Mouse (Mus musculus) neural tube, embryonic 11.5 days (tissue): ENCODE measurements at regions not wholly inside any gene's neighbourhood (a gene's known extent, or its start where the extent isn't known, plus 50 kb on each side); places are given as distances from the start of the nearest gene placed in this dataset.

ENCODE experiments used
- ATAC-seq: fragments of 200-750 bp; cut with Nextera tagmentation; 2 replicates; pipeline ENCODE4 v1.8.0; 2017; ENCODE audit warnings: moderate number of reproducible peaks, mild to moderate bottlenecking, moderate TSS enrichment, moderate library complexity; ENCODE audit not compliant: insufficient read depth, low FRiP score, low TSS enrichment
- DNase-seq: peaks from one replicate; pipeline ENCODE4 v3.0.0-alpha.2; 2015; ENCODE audit warnings: low spot score
- H3K27ac ChIP-seq: fragments of 300-500 bp; sonication (generic); 2 replicates; pipeline ENCODE4 v1.5.1; 2014; ENCODE audit warnings: low read depth, mild to moderate bottlenecking, low read length
- H3K27me3 ChIP-seq: fragments of 300-500 bp; sonication (generic); 2 replicates; pipeline ENCODE4 v1.6.1; 2014; ENCODE audit warnings: mild to moderate bottlenecking, low read length, mixed read lengths; ENCODE audit not compliant: control insufficient read depth, insufficient read depth
- H3K36me3 ChIP-seq: fragments of 300-500 bp; sonication (generic); 2 replicates; pipeline ENCODE4 v1.6.1; 2014; ENCODE audit warnings: mild to moderate bottlenecking, low read length, moderate library complexity, mixed read lengths; ENCODE audit not compliant: control insufficient read depth, insufficient read depth
- H3K4me1 ChIP-seq: fragments of 300-500 bp; sonication (generic); 2 replicates; pipeline ENCODE4 v1.6.1; 2014; ENCODE audit warnings: low read length, mixed read lengths; ENCODE audit not compliant: control insufficient read depth, insufficient read depth
- H3K4me2 ChIP-seq: fragments of 300-500 bp; sonication (generic); 2 replicates; pipeline ENCODE4 v1.6.1; 2014; ENCODE audit warnings: low read depth, mild to moderate bottlenecking, moderate library complexity
- H3K4me3 ChIP-seq: fragments of 300-500 bp; sonication (generic); 2 replicates; pipeline ENCODE4 v1.5.1; 2014; ENCODE audit warnings: low read depth, low read length
- H3K9ac ChIP-seq: fragments of 300-500 bp; sonication (generic); 2 replicates; pipeline ENCODE4 v1.6.1; 2014; ENCODE audit warnings: mild to moderate bottlenecking, low read length
- H3K9me3 ChIP-seq: fragments of 300-500 bp; sonication (generic); 2 replicates; pipeline ENCODE4 v1.6.1; 2016; ENCODE audit warnings: low read length; ENCODE audit not compliant: control insufficient read depth
- WGBS: fragments of 180-500 bp; shearing (Covaris S2); extraction: QIAGEN DNeasy Blood & Tissue Kit; methylation state at CpG from one replicate; pipeline ENCODE4 v1.1.7; 2014; 5-methylcytosine and 5-hydroxymethylcytosine counted together

GRCm38 (mm10) chr8:116352635-116353034 lies 152.1 kb upstream of the Dynlrb2 start:
- Histone ChIP-seq H3K4me2 (no peak overlapping the region), H3K9ac (no peak overlapping the region), H3K4me1 (no peaks in the 10 kb centered on the region), H3K27ac (no peak overlapping the region), H3K4me3 (no peak overlapping the region), H3K9me3 (no peaks in the 10 kb centered on the region), H3K27me3 (no peaks in the 10 kb centered on the region), H3K36me3 (no peaks in the 10 kb centered on the region)
- 95% methylated on average over 2 of the region's 2 CpGs for WGBS
- ATAC-seq (no peak), DNase-seq (no peak)

- no peak overlapping the region for H3K9ac ChIP-seq
- no peaks in the 10 kb centered on the region for H3K27me3 ChIP-seq
- DNase-seq: no peak
- ATAC-seq: no peak
- WGBS: 86% methylated on average over 8 of the region's 8 CpGs
- H3K9me3 ChIP-seq: no peaks in the 10 kb centered on the region
- H3K36me3 ChIP-seq: no peaks in the 10 kb centered on the region
- H3K4me2 ChIP-seq: no peak overlapping the region
- no peaks in the 10 kb centered on the region for H3K4me1 ChIP-seq
- no peak overlapping the region for H3K27ac ChIP-seq
- no peak overlapping the region for H3K4me3 ChIP-seq
Observed at GRCm38 (mm10) chr8:116348971-116349370, 155.8 kb upstream of the Dynlrb2 start.

DNA sequence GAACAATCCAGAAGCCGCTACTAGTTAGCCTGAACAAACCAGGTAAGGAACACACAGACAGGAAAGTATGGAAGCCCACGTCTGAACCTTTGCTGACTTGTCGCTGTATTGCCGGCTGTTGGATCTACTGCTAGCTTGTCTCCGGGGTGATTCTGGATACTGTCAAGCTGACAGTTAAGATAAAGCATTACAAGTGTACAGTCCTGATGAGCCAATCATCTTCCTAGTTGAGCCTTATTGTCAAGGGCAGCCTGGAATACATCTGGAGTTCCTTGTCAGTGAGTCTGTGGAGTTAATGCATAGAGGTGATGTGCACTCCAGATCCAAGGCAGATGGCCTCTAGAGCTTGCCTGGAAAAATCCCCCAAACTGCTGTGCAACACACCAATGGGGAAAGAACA lies 157.8 kb upstream of the Dynlrb2 start:
- 88% methylated on average over 5 of the region's 5 CpGs for WGBS
- Histone ChIP-seq H3K9me3 (no peaks in the 10 kb centered on the region), H3K4me2 (no peak overlapping the region)

GRCm38 (mm10) chr8:116344590-116345222 lies 160.1 kb upstream of the Dynlrb2 start:
- Histone ChIP-seq H3K9ac (no peak overlapping the region), H3K4me3 (no peak overlapping the region), H3K27ac (no peak overlapping the region), H3K4me2 (no peak overlapping the region), H3K27me3 (no peaks in the 10 kb centered on the region), H3K9me3 (no peaks in the 10 kb centered on the region), H3K36me3 (no peaks in the 10 kb centered on the region), H3K4me1 (no peaks in the 10 kb centered on the region)
- WGBS: 82% methylated on average over 5 of the region's 5 CpGs
- no peak for DNase-seq
- no peak for ATAC-seq

More for the DNA sequence above, 157.8 kb upstream of the Dynlrb2 start:
- Histone ChIP-seq H3K4me1 (no peaks in the 10 kb centered on the region), H3K27me3 (no peaks in the 10 kb centered on the region), H3K9ac (no peak overlapping the region), H3K4me3 (no peak overlapping the region), H3K27ac (no peak overlapping the region), H3K36me3 (no peaks in the 10 kb centered on the region)
- DNase-seq (no peak), ATAC-seq (no peak)

DNA sequence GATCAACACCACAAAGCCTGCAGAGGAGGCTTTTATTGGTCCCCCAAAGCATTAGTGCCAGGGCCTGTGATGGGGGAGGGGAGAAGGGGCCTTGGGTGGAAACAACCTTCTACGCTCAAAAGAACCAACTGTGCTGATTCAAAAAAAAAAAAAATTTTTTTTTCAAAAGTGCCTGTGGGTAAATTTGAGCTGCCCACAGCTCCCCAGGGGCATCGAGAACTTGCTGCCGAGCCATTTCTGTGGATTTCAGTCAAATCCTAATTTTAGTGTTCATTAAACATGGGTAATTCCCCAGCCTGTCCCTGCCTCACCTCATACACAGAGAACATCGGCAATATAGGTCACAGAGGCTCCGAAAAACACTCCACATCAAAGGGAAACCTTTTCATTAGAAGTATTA lies 161.2 kb upstream of the Dynlrb2 start:
- Histone ChIP-seq H3K9ac (no peak overlapping the region), H3K9me3 (no peaks in the 10 kb centered on the region), H3K27ac (no peak overlapping the region), H3K4me1 (no peaks in the 10 kb centered on the region), H3K36me3 (no peaks in the 10 kb centered on the region), H3K4me3 (no peak overlapping the region), H3K27me3 (no peaks in the 10 kb centered on the region), H3K4me2 (no peak overlapping the region)
- ATAC-seq (no peak), DNase-seq (no peak)
- WGBS: 74% methylated on average over 5 of the region's 5 CpGs

- WGBS: 87% methylated on average over 3 of the region's 3 CpGs
- no peak overlapping the region for H3K4me3 ChIP-seq
- no peaks in the 10 kb centered on the region for H3K4me1 ChIP-seq
- H3K27me3 ChIP-seq: no peaks in the 10 kb centered on the region
- H3K9ac ChIP-seq: no peak overlapping the region
- ATAC-seq: no peak
- H3K9me3 ChIP-seq: no peaks in the 10 kb centered on the region
- no peak overlapping the region for H3K4me2 ChIP-seq
- H3K27ac ChIP-seq: no peak overlapping the region
- no peaks in the 10 kb centered on the region for H3K36me3 ChIP-seq
- no peak for DNase-seq
Observed at GRCm38 (mm10) chr8:116334772-116335171, 170.0 kb upstream of the Dynlrb2 start.

- DNase-seq (no peak), ATAC-seq (no peak)
- WGBS: 86% methylated on average over 3 of the region's 3 CpGs
- H3K9ac ChIP-seq: no peak overlapping the region
- H3K27ac ChIP-seq: no peak overlapping the region
- H3K27me3 ChIP-seq: no peaks in the 10 kb centered on the region
- no peaks in the 10 kb centered on the region for H3K4me1 ChIP-seq
- H3K4me3 ChIP-seq: no peak overlapping the region
- H3K4me2 ChIP-seq: no peak overlapping the region
- no peaks in the 10 kb centered on the region for H3K9me3 ChIP-seq
- H3K36me3 ChIP-seq: no peaks in the 10 kb centered on the region
Observed at GRCm38 (mm10) chr8:116334101-116334500, 170.7 kb upstream of the Dynlrb2 start.

- Histone ChIP-seq H3K4me2 (no peak overlapping the region), H3K27me3 (no peaks in the 10 kb centered on the region)
- WGBS: 82% methylated on average over 13 of the region's 13 CpGs
Observed at GRCm38 (mm10) chr8:116320014-116320680, 184.6 kb upstream of the Dynlrb2 start.

DNA sequence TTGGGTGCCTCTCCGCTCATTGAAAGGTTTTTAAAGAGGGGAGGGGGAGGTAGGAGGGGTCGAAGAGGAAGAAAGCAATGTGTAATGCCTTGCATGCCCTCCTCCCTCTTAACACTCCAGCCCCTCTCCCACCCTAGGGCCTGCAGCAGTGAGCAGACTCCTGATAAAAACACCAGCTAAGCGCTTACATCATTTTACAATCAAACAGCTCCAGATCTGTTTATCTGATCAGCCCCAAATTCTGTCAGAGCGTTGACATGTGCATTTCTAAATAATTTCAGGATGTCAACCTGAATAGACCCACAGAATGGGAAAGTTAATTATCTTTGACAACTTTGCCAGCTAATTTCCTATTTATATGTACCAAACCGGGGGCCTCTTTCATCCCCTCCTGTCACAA lies 189.4 kb upstream of the Dynlrb2 start:
- Histone ChIP-seq H3K27ac (no peak overlapping the region), H3K9me3 (no peaks in the 10 kb centered on the region), H3K9ac (no peak overlapping the region), H3K36me3 (no peaks in the 10 kb centered on the region), H3K4me1 (no peaks in the 10 kb centered on the region), H3K4me3 (no peak overlapping the region), H3K4me2 (no peak overlapping the region), H3K27me3 (no peaks in the 10 kb centered on the region)
- ATAC-seq (no peak), DNase-seq (no peak)
- 64% methylated on average over 5 of the region's 5 CpGs for WGBS

More at GRCm38 (mm10) chr8:116320014-116320680, 184.6 kb upstream of the Dynlrb2 start:
- no peaks in the 10 kb centered on the region for H3K4me1 ChIP-seq
- DNase-seq: no peak
- no peaks in the 10 kb centered on the region for H3K9me3 ChIP-seq
- H3K9ac ChIP-seq: no peak overlapping the region
- H3K4me3 ChIP-seq: no peak overlapping the region
- H3K36me3 ChIP-seq: no peaks in the 10 kb centered on the region
- ATAC-seq: no peak
- no peak overlapping the region for H3K27ac ChIP-seq
